Mouse (Mus musculus) left cerebral cortex, postnatal 4 days (tissue): Measurements from ENCODE around the gene Smim22. TPM values are rescaled to one million over a fixed set of nuclear protein-coding genes. Genes with fewer than 3 reads are reported as not detected.

ENCODE experiments used
- DNase-seq: peaks from one replicate; pipeline ENCODE4 v3.0.0-alpha.2; 2022
- intact Hi-C: fragments of 180-260 bp; cut with DNase I; formaldehyde crosslinking; loops from one replicate; pipeline ENCODE4 v1.15.1; 2025
- total RNA-seq, 2 experiments: library from RNA; stranded (reverse); gene quantifications; 2 replicates each; pipeline ENCODE4 v1.2.3; 2021

The Smim22 gene
- not detected for total RNA-seq

GRCm38 (mm10) chr16:5007067-5007466, at the start of gene Smim22:
Gene Smim22 (plus strand): TSS chr16:5007288.
- DNase-seq = no peak
- intact Hi-C loops = no loop called here

- intact Hi-C loops = no loop called here
- DNase-seq = no peak
Observed at GRCm38 (mm10) chr16:4957446-4957845, 49.6 kb upstream of the Smim22 start.

- intact Hi-C loops = no loop called here
- DNase-seq = no peak
Observed at GRCm38 (mm10) chr16:4960260-4960659, 46.8 kb upstream of the Smim22 start.

GRCm38 (mm10) chr16:4963346-4963745, 43.7 kb upstream of the Smim22 start:
- no peak for DNase-seq
- intact Hi-C loops = no loop called here

GRCm38 (mm10) chr16:4963797-4964709, 43.0 kb upstream of the Smim22 start, which contains the start of gene Anks3:
Gene Anks3 (minus strand): TSS chr16:4964205.
- intact Hi-C loops = no loop called here
- DNase-seq = peak; percentile 99

- intact Hi-C loops = no loop called here
- no peak for DNase-seq
Observed at GRCm38 (mm10) chr16:4964731-4965391, 42.2 kb upstream of the Smim22 start.

GRCm38 (mm10) chr16:4965392-4966129, 41.5 kb upstream of the Smim22 start:
- DNase-seq = no peak
- intact Hi-C loops = no loop called here

GRCm38 (mm10) chr16:4968426-4968825, 38.7 kb upstream of the Smim22 start:
- no peak for DNase-seq
- intact Hi-C loops = no loop called here

GRCm38 (mm10) chr16:4969055-4969843, 37.8 kb upstream of the Smim22 start:
- no peak for DNase-seq
- intact Hi-C loops = no loop called here

- intact Hi-C loops = loop anchor here (10.0 kb wide), 1 partner anchor 173 kb away; the partner anchor contains the start of gene Sec14l5
- no peak for DNase-seq
Observed at GRCm38 (mm10) chr16:4971626-4972025, 35.5 kb upstream of the Smim22 start.

GRCm38 (mm10) chr16:4974521-4974920, 32.6 kb upstream of the Smim22 start:
- DNase-seq = no peak
- intact Hi-C loops = loop anchor here (10.0 kb wide), 1 partner anchor 170 kb away; the partner anchor contains the start of gene Sec14l5

GRCm38 (mm10) chr16:4976180-4976579, 30.9 kb upstream of the Smim22 start:
- intact Hi-C loops = loop anchor here (10.0 kb wide), 1 partner anchor 169 kb away; the partner anchor contains the start of gene Sec14l5
- no peak for DNase-seq

GRCm38 (mm10) chr16:4978275-4979051, 28.6 kb upstream of the Smim22 start:
- no peak for DNase-seq
- intact Hi-C loops = loop anchor here (10.0 kb wide), 1 partner anchor 166 kb away; the partner anchor contains the start of gene Sec14l5

GRCm38 (mm10) chr16:4979755-4980380, 27.2 kb upstream of the Smim22 start:
- peak; percentile 17 for DNase-seq
- intact Hi-C loops = loop anchor here (10.0 kb wide), 1 partner anchor 165 kb away; the partner anchor contains the start of gene Sec14l5

GRCm38 (mm10) chr16:4984717-4985116, 22.4 kb upstream of the Smim22 start:
- intact Hi-C loops = no loop called here
- no peak for DNase-seq

GRCm38 (mm10) chr16:4993276-4993675, 13.8 kb upstream of the Smim22 start:
- DNase-seq = no peak
- intact Hi-C loops = no loop called here

- DNase-seq = no peak
- intact Hi-C loops = no loop called here
Observed at GRCm38 (mm10) chr16:4997553-4997952, 9.5 kb upstream of the Smim22 start, which contains the start of gene Sept12. Gene Sept12 (minus strand): TSS chr16:4997852.

- intact Hi-C loops = no loop called here
- no peak for DNase-seq
Observed at GRCm38 (mm10) chr16:4998984-4999383, 8.1 kb upstream of the Smim22 start.

- no peak for DNase-seq
- intact Hi-C loops = no loop called here
Observed at GRCm38 (mm10) chr16:5000611-5001010, 6.5 kb upstream of the Smim22 start.
